Mouse (Mus musculus): ENCODE measurements at regions not wholly inside any gene's neighbourhood (a gene's known extent, or its start where the extent isn't known, plus 50 kb on each side); places are given as distances from the start of the nearest gene placed in this dataset.

GRCm38 (mm10) chr7:51216233-51216605, 294.6 kb upstream of the Ano5 start:
- Histone ChIP-seq H3K4me3 (replicated peaks; ENCODE audit: low read length) (no peak overlapping the region), H3K36me3 (replicated peaks; ENCODE audit: control insufficient read depth, insufficient read depth) (no peaks in the 10 kb centered on the region), H3K9me3 (ENCODE audit: control insufficient read depth, low read length) (no peaks in the 10 kb centered on the region), H3K4me2 (replicated peaks) (no peak overlapping the region), H3K9ac (no peak overlapping the region), H3K27me3 (ENCODE audit: control insufficient read depth, insufficient read depth, low read length) (no peaks in the 10 kb centered on the region), H3K27ac (no peak overlapping the region), H3K4me1 (replicated peaks; ENCODE audit: control insufficient read depth, insufficient read depth, low read length) (0 out of 2 replicates have a peak, but pooled peaks cover 4% of the 10 kb centered on the region)
- DNase-seq (ENCODE audit: low spot score) (no peak), ATAC-seq (ENCODE audit: low FRiP score) (no peak)
- 73% methylated on average over 3 of the region's 3 CpGs for WGBS

- Histone ChIP-seq H3K4me1 (replicated peaks; ENCODE audit: control insufficient read depth, insufficient read depth, low read length) (no peaks in the 10 kb centered on the region), H3K36me3 (replicated peaks; ENCODE audit: control insufficient read depth, insufficient read depth) (no peaks in the 10 kb centered on the region), H3K27me3 (ENCODE audit: control insufficient read depth, insufficient read depth, low read length) (no peaks in the 10 kb centered on the region), H3K4me3 (replicated peaks; ENCODE audit: low read length) (no peak overlapping the region), H3K9me3 (ENCODE audit: control insufficient read depth, low read length) (no peaks in the 10 kb centered on the region), H3K27ac (no peak overlapping the region), H3K4me2 (replicated peaks) (no peak overlapping the region), H3K9ac (no peak overlapping the region)
- ATAC-seq (ENCODE audit: low FRiP score), result no peak
- no peak for DNase-seq (ENCODE audit: low spot score)
- WGBS, result 88% methylated on average over 4 of the region's 4 CpGs
These were observed 289.5 kb upstream of the Ano5 start for GRCm38 (mm10) chr7:51221351-51221750.

- Histone ChIP-seq H3K4me1 (replicated peaks; ENCODE audit: control insufficient read depth, insufficient read depth, low read length) (no peaks in the 10 kb centered on the region), H3K4me3 (replicated peaks; ENCODE audit: low read length) (no peak overlapping the region), H3K9ac (no peak overlapping the region), H3K36me3 (replicated peaks; ENCODE audit: control insufficient read depth, insufficient read depth) (no peaks in the 10 kb centered on the region), H3K9me3 (ENCODE audit: control insufficient read depth, low read length) (no peaks in the 10 kb centered on the region), H3K4me2 (replicated peaks) (no peak overlapping the region), H3K27me3 (ENCODE audit: control insufficient read depth, insufficient read depth, low read length) (no peaks in the 10 kb centered on the region), H3K27ac (no peak overlapping the region)
- DNase-seq (ENCODE audit: low spot score) (no peak), ATAC-seq (ENCODE audit: low FRiP score) (no peak)
- WGBS, result 75% methylated on average over 1 of the region's 1 CpGs
These were observed 289.0 kb upstream of the Ano5 start for GRCm38 (mm10) chr7:51221806-51222205.

GRCm38 (mm10) chr7:51227136-51227535, 283.7 kb upstream of the Ano5 start:
- WGBS, result 53% methylated on average over 5 of the region's 5 CpGs
- peak; percentile 29 for DNase-seq (ENCODE audit: low spot score)

GRCm38 (mm10) chr7:51234616-51235015, 276.2 kb upstream of the Ano5 start:
- WGBS, result 79% methylated on average over 4 of the region's 4 CpGs
- Histone ChIP-seq H3K4me2 (replicated peaks) (no peak overlapping the region), H3K9ac (no peak overlapping the region), H3K27me3 (ENCODE audit: control insufficient read depth, insufficient read depth, low read length) (no peaks in the 10 kb centered on the region), H3K9me3 (ENCODE audit: control insufficient read depth, low read length) (no peaks in the 10 kb centered on the region), H3K36me3 (replicated peaks; ENCODE audit: control insufficient read depth, insufficient read depth) (no peaks in the 10 kb centered on the region), H3K4me1 (replicated peaks; ENCODE audit: control insufficient read depth, insufficient read depth, low read length) (no peaks in the 10 kb centered on the region), H3K27ac (no peak overlapping the region), H3K4me3 (replicated peaks; ENCODE audit: low read length) (no peak overlapping the region)
- ATAC-seq (ENCODE audit: low FRiP score) (no peak), DNase-seq (ENCODE audit: low spot score) (no peak)

More at GRCm38 (mm10) chr7:51227136-51227535, 283.7 kb upstream of the Ano5 start:
- H3K4me3 ChIP-seq (replicated peaks; ENCODE audit: low read length), result no peak overlapping the region
- ATAC-seq (ENCODE audit: low FRiP score), result no peak
- H3K36me3 ChIP-seq (replicated peaks; ENCODE audit: control insufficient read depth, insufficient read depth), result no peaks in the 10 kb centered on the region
- no peak overlapping the region for H3K9ac ChIP-seq
- H3K4me1 ChIP-seq (replicated peaks; ENCODE audit: control insufficient read depth, insufficient read depth, low read length), result no peaks in the 10 kb centered on the region
- no peak overlapping the region for H3K4me2 ChIP-seq (replicated peaks)
- no peaks in the 10 kb centered on the region for H3K9me3 ChIP-seq (ENCODE audit: control insufficient read depth, low read length)
- no peaks in the 10 kb centered on the region for H3K27me3 ChIP-seq (ENCODE audit: control insufficient read depth, insufficient read depth, low read length)
- no peak overlapping the region; the same call in 1 of the 2 replicates for H3K27ac ChIP-seq

GRCm38 (mm10) chr7:51247695-51248094, 263.1 kb upstream of the Ano5 start:
- H3K9ac ChIP-seq, result no peak overlapping the region
- no peak overlapping the region for H3K4me3 ChIP-seq (replicated peaks; ENCODE audit: low read length)
- ATAC-seq (ENCODE audit: low FRiP score) (no peak), DNase-seq (ENCODE audit: low spot score) (no peak)
- no peaks in the 10 kb centered on the region for H3K9me3 ChIP-seq (ENCODE audit: control insufficient read depth, low read length)
- no peak overlapping the region for H3K4me2 ChIP-seq (replicated peaks)
- H3K4me1 ChIP-seq (replicated peaks; ENCODE audit: control insufficient read depth, insufficient read depth, low read length), result no peaks in the 10 kb centered on the region
- no peaks in the 10 kb centered on the region for H3K36me3 ChIP-seq (replicated peaks; ENCODE audit: control insufficient read depth, insufficient read depth)
- H3K27me3 ChIP-seq (ENCODE audit: control insufficient read depth, insufficient read depth, low read length), result no peaks in the 10 kb centered on the region
- WGBS, result 65% methylated on average over 2 of the region's 2 CpGs
- no peak overlapping the region for H3K27ac ChIP-seq

- no peak for ATAC-seq (ENCODE audit: low FRiP score)
- no peaks in the 10 kb centered on the region for H3K36me3 ChIP-seq (replicated peaks; ENCODE audit: control insufficient read depth, insufficient read depth)
- no peaks in the 10 kb centered on the region for H3K27me3 ChIP-seq (ENCODE audit: control insufficient read depth, insufficient read depth, low read length)
- no peaks in the 10 kb centered on the region for H3K9me3 ChIP-seq (ENCODE audit: control insufficient read depth, low read length)
- no peak overlapping the region for H3K27ac ChIP-seq
- H3K4me1 ChIP-seq (replicated peaks; ENCODE audit: control insufficient read depth, insufficient read depth, low read length), result no peaks in the 10 kb centered on the region
- H3K9ac ChIP-seq, result no peak overlapping the region
- DNase-seq (ENCODE audit: low spot score), result no peak
- WGBS, result 80% methylated on average over 2 of the region's 2 CpGs
- no peak overlapping the region for H3K4me3 ChIP-seq (replicated peaks; ENCODE audit: low read length)
- H3K4me2 ChIP-seq (replicated peaks), result no peak overlapping the region
These were observed 256.4 kb upstream of the Ano5 start for GRCm38 (mm10) chr7:51254461-51254860.

- no peak overlapping the region for H3K4me3 ChIP-seq (replicated peaks; ENCODE audit: low read length)
- H3K27me3 ChIP-seq (ENCODE audit: control insufficient read depth, insufficient read depth, low read length), result no peaks in the 10 kb centered on the region
- peak; percentile 71 for ATAC-seq (ENCODE audit: low FRiP score)
These were observed 251.5 kb upstream of the Ano5 start for GRCm38 (mm10) chr7:51259160-51259831.

GRCm38 (mm10) chr7:51264166-51264565, 246.7 kb upstream of the Ano5 start:
- H3K27me3 ChIP-seq (ENCODE audit: control insufficient read depth, insufficient read depth, low read length), result no peaks in the 10 kb centered on the region
- no peak for DNase-seq (ENCODE audit: low spot score)
- 59% methylated on average over 4 of the region's 4 CpGs for WGBS
- H3K4me3 ChIP-seq (replicated peaks; ENCODE audit: low read length), result no peak overlapping the region
- no peaks in the 10 kb centered on the region for H3K36me3 ChIP-seq (replicated peaks; ENCODE audit: control insufficient read depth, insufficient read depth)
- no peak overlapping the region for H3K9ac ChIP-seq
- ATAC-seq (ENCODE audit: low FRiP score), result no peak
- no peak overlapping the region for H3K27ac ChIP-seq
- no peak overlapping the region for H3K4me2 ChIP-seq (replicated peaks)
- H3K4me1 ChIP-seq (replicated peaks; ENCODE audit: control insufficient read depth, insufficient read depth, low read length), result no peaks in the 10 kb centered on the region
- H3K9me3 ChIP-seq (ENCODE audit: control insufficient read depth, low read length), result no peaks in the 10 kb centered on the region

More at GRCm38 (mm10) chr7:51259160-51259831, 251.5 kb upstream of the Ano5 start:
- Histone ChIP-seq H3K4me1 (replicated peaks; ENCODE audit: control insufficient read depth, insufficient read depth, low read length) (no peaks in the 10 kb centered on the region), H3K9me3 (ENCODE audit: control insufficient read depth, low read length) (no peaks in the 10 kb centered on the region), H3K27ac (peak overlapping the region; percentile 1; the same call in 1 of the 2 replicates), H3K4me2 (replicated peaks) (no peak overlapping the region), H3K36me3 (replicated peaks; ENCODE audit: control insufficient read depth, insufficient read depth) (no peaks in the 10 kb centered on the region), H3K9ac (no peak overlapping the region)
- WGBS, result 39% methylated on average over 2 of the region's 2 CpGs
- no peak for DNase-seq (ENCODE audit: low spot score)

- no peaks in the 10 kb centered on the region for H3K9me3 ChIP-seq (ENCODE audit: control insufficient read depth, low read length)
- H3K27me3 ChIP-seq (ENCODE audit: control insufficient read depth, insufficient read depth, low read length), result no peaks in the 10 kb centered on the region
- 78% methylated on average over 1 of the region's 1 CpGs for WGBS
- H3K4me3 ChIP-seq (replicated peaks; ENCODE audit: low read length), result no peak overlapping the region
- H3K27ac ChIP-seq, result no peak overlapping the region
- DNase-seq (ENCODE audit: low spot score) (no peak), ATAC-seq (ENCODE audit: low FRiP score) (no peak)
- H3K4me2 ChIP-seq (replicated peaks), result no peak overlapping the region
- no peaks in the 10 kb centered on the region for H3K4me1 ChIP-seq (replicated peaks; ENCODE audit: control insufficient read depth, insufficient read depth, low read length)
- no peak overlapping the region for H3K9ac ChIP-seq
- no peaks in the 10 kb centered on the region for H3K36me3 ChIP-seq (replicated peaks; ENCODE audit: control insufficient read depth, insufficient read depth)
These were observed 244.9 kb upstream of the Ano5 start for GRCm38 (mm10) chr7:51265896-51266295.

Data from hindbrain, embryonic 14.5 days (tissue).